Mouse (Mus musculus): ENCODE measurements around the gene Rtkn. TPM values are rescaled to one million over a fixed set of nuclear protein-coding genes. Genes with fewer than 3 reads are reported as not detected.

The Rtkn gene
- polyA plus RNA-seq, 1 experiment from 2014 or later = 11.6 TPM

DNA sequence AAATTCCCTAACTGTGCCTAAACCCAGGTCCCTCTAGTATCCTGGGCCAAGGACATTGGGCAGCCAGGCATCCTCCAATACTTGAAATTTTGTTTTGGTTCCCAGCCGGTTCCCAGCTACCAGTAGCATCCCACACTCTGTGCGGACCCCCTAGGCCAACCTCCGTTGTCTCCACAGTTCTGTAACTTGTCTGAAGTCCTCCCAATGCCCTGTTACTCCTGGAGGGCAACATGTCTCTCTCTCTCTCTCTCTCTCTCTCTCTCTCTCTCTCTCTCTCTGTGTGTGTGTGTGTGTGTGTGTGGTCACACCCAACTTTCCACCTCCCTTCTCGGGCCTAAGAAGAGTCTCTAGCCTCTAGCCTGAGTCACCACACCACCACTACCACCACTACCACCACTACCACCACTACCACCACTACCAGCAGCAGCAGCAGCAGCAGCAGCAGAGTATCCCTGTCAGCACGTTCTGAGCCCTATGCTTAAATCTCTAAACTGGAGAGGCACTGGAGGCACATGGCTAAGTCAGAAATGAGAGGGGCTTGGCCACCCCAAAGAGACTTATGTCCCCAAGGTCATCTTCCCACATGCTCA, 1.1 kb downstream of the Rtkn start:
- Histone ChIP-seq H3K4me2 (ENCODE audit: low read length) (peak overlapping the region; percentile 85), H3K4me1 (ENCODE audit: control insufficient read depth in 2 of 2, insufficient read depth in 2 of 2, low read length in 2 of 2) (peaks cover 16 to 25% of the 10 kb centered on the region in 2 experiments), H3K27ac (replicated peaks in 1 of 2; ENCODE audit: control insufficient read depth in 1 of 2, insufficient read depth in 1 of 2, low read depth in 2 of 2, low read length in 2 of 2) (peak overlapping the region; percentile 99 to 100), H3K9ac (ENCODE audit: low read length) (peak overlapping the region; percentile 95), H3K36me3 (ENCODE audit: control insufficient read depth, insufficient read depth, low read length) (no peaks in the 10 kb centered on the region; the same call in 1 of the 2 replicates), H3K27me3 (ENCODE audit: control insufficient read depth, insufficient read depth, low read length) (no peaks in the 10 kb centered on the region), H3K4me3 (ENCODE audit: control insufficient read depth in 1 of 2, insufficient read depth in 1 of 2, low read depth in 1 of 2, low read length in 2 of 2) (peak overlapping the region; percentile 63 to 64), H3K9me3 (ENCODE audit: control insufficient read depth, low read length) (no peaks in the 10 kb centered on the region)
- ATAC-seq (ENCODE audit: insufficient number of reproducible peaks, insufficient read depth, low FRiP score, low read depth) = 0 out of 2 replicates have a peak, but pooled peaks have one; percentile 1
- WGBS = 27% methylated on average over 5 of the region's 5 CpGs

DNA sequence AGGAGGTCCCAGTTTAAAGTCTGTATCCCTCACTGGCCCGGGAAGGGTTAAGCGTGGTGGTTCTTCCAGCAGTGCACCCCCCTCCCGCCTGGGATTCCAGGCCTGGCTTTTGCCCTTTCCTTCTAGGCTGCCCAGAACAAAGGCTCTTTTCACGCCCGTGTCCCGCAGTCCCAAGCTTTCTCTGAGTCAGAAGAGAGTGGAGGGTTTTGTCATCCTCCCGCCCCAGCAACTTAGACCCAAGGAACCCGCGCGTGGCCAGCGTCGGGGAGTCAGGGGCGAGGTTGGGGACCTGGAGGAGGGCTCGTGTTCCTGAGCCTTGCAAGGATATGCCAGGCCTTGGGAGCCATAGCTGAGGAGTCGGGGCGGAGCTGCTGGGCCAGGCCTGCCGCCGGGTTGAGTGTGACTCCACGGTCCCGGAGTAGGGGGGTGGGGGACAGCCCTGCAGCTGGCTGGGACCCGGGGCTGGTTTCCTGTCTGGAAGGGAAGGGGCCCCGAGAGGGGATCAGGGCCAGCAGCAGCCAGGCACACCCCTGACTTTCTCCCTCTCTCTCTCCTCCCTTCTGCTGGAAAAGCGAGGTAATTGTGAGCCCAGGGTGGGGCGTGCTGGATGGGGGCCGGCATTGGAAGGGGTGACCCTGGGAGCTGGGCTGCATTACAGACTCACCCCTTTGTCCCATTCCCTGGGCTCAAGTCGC, 1.8 kb downstream of the Rtkn start:
- peak overlapping the region; percentile 95 for H3K9ac ChIP-seq (ENCODE audit: low read length)
- H3K4me3 ChIP-seq (ENCODE audit: control insufficient read depth in 1 of 2, insufficient read depth in 1 of 2, low read depth in 1 of 2, low read length in 2 of 2) = peak overlapping the region; percentile 63 to 64
- peak overlapping the region; percentile 85 for H3K4me2 ChIP-seq (ENCODE audit: low read length)
- H3K27me3 ChIP-seq (ENCODE audit: control insufficient read depth, insufficient read depth, low read length) = no peaks in the 10 kb centered on the region
- peak; percentile 83 for ATAC-seq (ENCODE audit: insufficient number of reproducible peaks, insufficient read depth, low FRiP score, low read depth)
- no peaks in the 10 kb centered on the region; the same call in 1 of the 2 replicates for H3K36me3 ChIP-seq (ENCODE audit: control insufficient read depth, insufficient read depth, low read length)
- peaks cover 21 to 31% of the 10 kb centered on the region in 2 experiments for H3K4me1 ChIP-seq (ENCODE audit: control insufficient read depth in 2 of 2, insufficient read depth in 2 of 2, low read length in 2 of 2)
- WGBS = under 1% methylated on average over 25 of the region's 26 CpGs
- H3K27ac ChIP-seq (replicated peaks in 1 of 2; ENCODE audit: control insufficient read depth in 1 of 2, insufficient read depth in 1 of 2, low read depth in 2 of 2, low read length in 2 of 2) = peak overlapping the region; percentile 99 to 100
- H3K9me3 ChIP-seq (ENCODE audit: control insufficient read depth, low read length) = no peaks in the 10 kb centered on the region

- H3K36me3 ChIP-seq (ENCODE audit: control insufficient read depth, insufficient read depth, low read length) = no peaks in the 10 kb centered on the region; the same call in 1 of the 2 replicates
- H3K27ac ChIP-seq (replicated peaks in 1 of 2; ENCODE audit: control insufficient read depth in 1 of 2, insufficient read depth in 1 of 2, low read depth in 2 of 2, low read length in 2 of 2) = peak overlapping the region; percentile 99 to 100
- 0% methylated on average over 12 of the region's 12 CpGs for WGBS
- no peaks in the 10 kb centered on the region for H3K9me3 ChIP-seq (ENCODE audit: control insufficient read depth, low read length)
- peak overlapping the region; percentile 63 to 64 for H3K4me3 ChIP-seq (ENCODE audit: control insufficient read depth in 1 of 2, insufficient read depth in 1 of 2, low read depth in 1 of 2, low read length in 2 of 2)
- H3K4me1 ChIP-seq (ENCODE audit: control insufficient read depth in 2 of 2, insufficient read depth in 2 of 2, low read length in 2 of 2) = peaks cover 26 to 35% of the 10 kb centered on the region in 2 experiments
- ATAC-seq (ENCODE audit: insufficient number of reproducible peaks, insufficient read depth, low FRiP score, low read depth) = peak; percentile 70
- H3K27me3 ChIP-seq (ENCODE audit: control insufficient read depth, insufficient read depth, low read length) = no peaks in the 10 kb centered on the region
- peak overlapping the region; percentile 85 for H3K4me2 ChIP-seq (ENCODE audit: low read length)
- peak overlapping the region; percentile 95 for H3K9ac ChIP-seq (ENCODE audit: low read length)
Measured at GRCm38 (mm10) chr6:83137576-83137950, 2.3 kb downstream of the Rtkn start.

- WGBS = 0% methylated on average over 11 of the region's 11 CpGs
- peak overlapping the region; percentile 63 to 64 for H3K4me3 ChIP-seq (ENCODE audit: control insufficient read depth in 1 of 2, insufficient read depth in 1 of 2, low read depth in 1 of 2, low read length in 2 of 2)
- H3K27me3 ChIP-seq (ENCODE audit: control insufficient read depth, insufficient read depth, low read length) = no peaks in the 10 kb centered on the region
- peak overlapping the region; percentile 95 for H3K9ac ChIP-seq (ENCODE audit: low read length)
- H3K9me3 ChIP-seq (ENCODE audit: control insufficient read depth, low read length) = no peaks in the 10 kb centered on the region
- peak overlapping the region; percentile 85 for H3K4me2 ChIP-seq (ENCODE audit: low read length)
- ATAC-seq (ENCODE audit: insufficient number of reproducible peaks, insufficient read depth, low FRiP score, low read depth) = peak; percentile 32; the same call in 1 of the 2 replicates
- H3K27ac ChIP-seq (replicated peaks in 1 of 2; ENCODE audit: control insufficient read depth in 1 of 2, insufficient read depth in 1 of 2, low read depth in 2 of 2, low read length in 2 of 2) = peak overlapping the region; percentile 99 to 100
- no peaks in the 10 kb centered on the region; the same call in 1 of the 2 replicates for H3K36me3 ChIP-seq (ENCODE audit: control insufficient read depth, insufficient read depth, low read length)
- peaks cover 30 to 38% of the 10 kb centered on the region in 2 experiments for H3K4me1 ChIP-seq (ENCODE audit: control insufficient read depth in 2 of 2, insufficient read depth in 2 of 2, low read length in 2 of 2)
Measured at GRCm38 (mm10) chr6:83138056-83138455, 2.8 kb downstream of the Rtkn start.

DNA sequence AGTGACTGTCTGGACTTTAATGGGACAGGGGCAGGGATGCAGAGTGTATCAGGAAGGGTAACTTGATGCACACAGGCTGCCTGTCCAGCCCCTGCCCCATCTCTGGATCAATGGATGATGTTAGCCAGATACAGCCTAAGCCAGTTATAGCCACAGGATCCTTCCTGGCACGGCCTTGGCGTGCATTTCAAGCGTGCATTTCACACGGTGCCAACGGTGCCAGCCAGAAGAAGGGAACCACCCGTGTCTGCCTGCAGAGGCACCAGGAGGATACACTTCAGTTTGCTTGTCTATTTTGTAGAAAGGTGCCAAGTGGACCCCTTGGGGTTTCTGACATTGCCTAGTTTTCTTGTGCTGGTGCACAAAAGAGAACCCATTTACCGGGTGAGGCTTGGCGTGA, 4.8 kb downstream of the Rtkn start:
- H3K36me3 ChIP-seq (ENCODE audit: control insufficient read depth, insufficient read depth, low read length) = no peaks in the 10 kb centered on the region; the same call in 1 of the 2 replicates
- 91% methylated on average over 8 of the region's 8 CpGs for WGBS
- H3K4me2 ChIP-seq (ENCODE audit: low read length) = no peak overlapping the region
- no peak overlapping the region for H3K9ac ChIP-seq (ENCODE audit: low read length)
- no peaks in the 10 kb centered on the region for H3K27me3 ChIP-seq (ENCODE audit: control insufficient read depth, insufficient read depth, low read length)
- H3K4me3 ChIP-seq (ENCODE audit: control insufficient read depth in 1 of 2, insufficient read depth in 1 of 2, low read depth in 1 of 2, low read length in 2 of 2) = no peak overlapping the region
- H3K27ac ChIP-seq (replicated peaks in 1 of 2; ENCODE audit: control insufficient read depth in 1 of 2, insufficient read depth in 1 of 2, low read depth in 2 of 2, low read length in 2 of 2) = no peak overlapping the region
- peaks cover 30 to 38% of the 10 kb centered on the region in 2 experiments for H3K4me1 ChIP-seq (ENCODE audit: control insufficient read depth in 2 of 2, insufficient read depth in 2 of 2, low read length in 2 of 2)
- ATAC-seq (ENCODE audit: insufficient number of reproducible peaks, insufficient read depth, low FRiP score, low read depth) = no peak
- no peaks in the 10 kb centered on the region for H3K9me3 ChIP-seq (ENCODE audit: control insufficient read depth, low read length)

DNA sequence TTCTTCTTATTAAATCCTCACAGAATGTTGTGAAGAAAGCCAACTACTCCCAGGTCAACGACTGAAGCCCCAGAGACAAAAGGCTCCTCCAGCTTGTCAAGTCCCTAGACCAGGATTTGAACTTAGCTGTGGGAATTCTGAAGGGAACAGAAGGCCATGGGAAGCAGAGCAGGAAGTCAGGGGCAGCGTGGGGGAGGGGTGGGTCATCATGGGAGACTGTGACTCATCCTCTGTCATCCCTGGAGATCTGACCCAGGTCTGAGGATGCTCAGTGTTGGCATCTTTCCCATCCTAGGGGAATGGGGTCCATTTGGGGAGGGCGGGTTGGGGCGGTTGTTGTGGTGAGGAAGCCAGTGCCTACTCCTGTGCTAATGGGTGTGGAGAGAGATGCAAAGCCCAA, 6.4 kb downstream of the Rtkn start:
- Histone ChIP-seq H3K9ac (ENCODE audit: low read length) (peak overlapping the region; percentile 79), H3K4me3 (ENCODE audit: control insufficient read depth in 1 of 2, insufficient read depth in 1 of 2, low read depth in 1 of 2, low read length in 2 of 2) (peak overlapping the region; percentile 39 to 49), H3K4me1 (ENCODE audit: control insufficient read depth in 2 of 2, insufficient read depth in 2 of 2, low read length in 2 of 2) (peaks cover 19 to 28% of the 10 kb centered on the region in 2 experiments), H3K9me3 (ENCODE audit: control insufficient read depth, low read length) (no peaks in the 10 kb centered on the region), H3K27me3 (ENCODE audit: control insufficient read depth, insufficient read depth, low read length) (no peaks in the 10 kb centered on the region), H3K36me3 (ENCODE audit: control insufficient read depth, insufficient read depth, low read length) (peaks cover 6% of the 10 kb centered on the region), H3K4me2 (ENCODE audit: low read length) (peak overlapping the region; percentile 82), H3K27ac (replicated peaks in 1 of 2; ENCODE audit: control insufficient read depth in 1 of 2, insufficient read depth in 1 of 2, low read depth in 2 of 2, low read length in 2 of 2) (peak overlapping the region; percentile 44 to 46)
- no peak for ATAC-seq (ENCODE audit: insufficient number of reproducible peaks, insufficient read depth, low FRiP score, low read depth)
- 32% methylated on average over 4 of the region's 4 CpGs for whole genome bisulfite sequencing

DNA sequence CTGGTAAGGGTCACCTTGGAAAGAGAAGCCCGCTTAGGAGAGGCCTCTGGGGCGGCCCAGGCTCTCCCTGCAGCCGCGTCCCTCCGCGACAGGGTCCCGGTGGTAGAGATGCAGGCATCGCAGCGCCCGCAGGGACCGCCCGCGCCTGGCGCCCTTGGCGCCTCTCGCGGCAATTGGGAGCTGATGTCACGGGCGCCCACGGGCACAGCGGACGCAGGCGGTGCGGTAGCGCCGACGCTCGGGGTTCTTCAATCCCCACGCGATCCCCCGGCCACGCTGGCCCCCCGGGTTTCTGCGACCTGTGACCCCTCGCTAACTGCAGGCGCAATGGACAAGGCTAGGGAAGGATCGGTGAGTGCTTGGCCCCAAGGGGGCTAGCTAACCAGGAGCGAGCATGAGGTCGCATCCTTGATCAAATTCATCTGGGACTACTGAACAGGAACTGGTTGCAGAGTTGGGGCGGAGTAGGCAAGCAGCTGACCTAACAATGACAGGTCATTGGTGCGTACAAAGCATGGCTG, 7.0 kb downstream of the Rtkn start:
- H3K4me1 ChIP-seq (ENCODE audit: control insufficient read depth in 2 of 2, insufficient read depth in 2 of 2, low read length in 2 of 2) = peaks cover 18 to 28% of the 10 kb centered on the region in 2 experiments
- peak overlapping the region; percentile 82 for H3K4me2 ChIP-seq (ENCODE audit: low read length)
- WGBS = 3% methylated on average over 41 of the region's 41 CpGs
- H3K27ac ChIP-seq (replicated peaks in 1 of 2; ENCODE audit: control insufficient read depth in 1 of 2, insufficient read depth in 1 of 2, low read depth in 2 of 2, low read length in 2 of 2) = peak overlapping the region; percentile 44 to 46
- no peaks in the 10 kb centered on the region for H3K9me3 ChIP-seq (ENCODE audit: control insufficient read depth, low read length)
- H3K4me3 ChIP-seq (ENCODE audit: control insufficient read depth in 1 of 2, insufficient read depth in 1 of 2, low read depth in 1 of 2, low read length in 2 of 2) = peak overlapping the region; percentile 39 to 49
- peak overlapping the region; percentile 79 for H3K9ac ChIP-seq (ENCODE audit: low read length)
- ATAC-seq (ENCODE audit: insufficient number of reproducible peaks, insufficient read depth, low FRiP score, low read depth) = no peak
- no peaks in the 10 kb centered on the region for H3K27me3 ChIP-seq (ENCODE audit: control insufficient read depth, insufficient read depth, low read length)
- peaks cover 13% of the 10 kb centered on the region for H3K36me3 ChIP-seq (ENCODE audit: control insufficient read depth, insufficient read depth, low read length)
